Mouse (Mus musculus): ENCODE measurements around the gene Dock8. TPM values are rescaled to one million over a fixed set of nuclear protein-coding genes. Genes with fewer than 3 reads are reported as not detected.

Gene Dock8
- polyA plus RNA-seq, 1 experiment from 2014 or later = 9.0 TPM

GRCm38 (mm10) chr19:24985045-24985444, 14.3 kb upstream of the Dock8 start:
- Histone ChIP-seq H3K27me3 (ENCODE audit: insufficient read depth, low read length) (no peaks in the 10 kb centered on the region), H3K4me1 (replicated peaks; ENCODE audit: insufficient read depth, low read length) (no peaks in the 10 kb centered on the region), H3K9ac (ENCODE audit: low read depth, low read length) (no peak overlapping the region), H3K4me3 (replicated peaks; ENCODE audit: low read depth, low read length) (no peak overlapping the region), H3K36me3 (ENCODE audit: insufficient read depth, low read length) (no peaks in the 10 kb centered on the region), H3K9me3 (replicated peaks; ENCODE audit: low read length) (no peaks in the 10 kb centered on the region), H3K4me2 (ENCODE audit: low read length) (no peak overlapping the region), H3K27ac (no peak overlapping the region)
- no peak for ATAC-seq (replicated peaks; ENCODE audit: low FRiP score, low read depth)
- 91% methylated on average over 2 of the region's 2 CpGs for WGBS
- DNase-seq (ENCODE audit: low spot score) = no peak
- no peak for TF ChIP-seq CTCF (IDR thresholded peaks at IDR 0.05; ENCODE audit: low read depth)

DNA sequence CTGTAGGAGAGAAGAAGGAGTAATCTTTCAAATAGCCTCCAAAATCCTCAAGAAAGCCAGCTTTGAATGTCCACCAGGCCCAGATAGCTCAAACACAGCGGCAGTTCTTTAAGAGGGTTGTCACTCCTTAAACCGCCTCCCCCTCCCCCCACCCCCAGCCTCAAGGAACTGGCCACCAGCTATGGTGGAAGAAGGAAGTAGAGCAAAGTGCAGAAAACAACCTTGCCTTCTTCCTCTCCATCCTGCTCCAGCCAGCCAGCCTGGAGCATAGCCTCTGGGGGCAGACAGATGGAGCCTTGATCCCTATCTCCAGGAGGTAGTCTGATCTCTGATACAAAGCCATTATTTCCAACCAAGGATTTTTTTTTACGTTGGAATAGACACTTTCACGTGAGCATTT, 12.0 kb upstream of the Dock8 start:
- WGBS = 73% methylated on average over 4 of the region's 4 CpGs
- Histone ChIP-seq H3K4me1 (replicated peaks; ENCODE audit: insufficient read depth, low read length) (no peaks in the 10 kb centered on the region), H3K27me3 (ENCODE audit: insufficient read depth, low read length) (no peaks in the 10 kb centered on the region), H3K4me2 (ENCODE audit: low read length) (no peak overlapping the region), H3K9ac (ENCODE audit: low read depth, low read length) (no peak overlapping the region), H3K27ac (no peak overlapping the region), H3K4me3 (replicated peaks; ENCODE audit: low read depth, low read length) (no peak overlapping the region), H3K9me3 (replicated peaks; ENCODE audit: low read length) (no peaks in the 10 kb centered on the region), H3K36me3 (ENCODE audit: insufficient read depth, low read length) (no peaks in the 10 kb centered on the region)
- DNase-seq (ENCODE audit: low spot score) = no peak
- TF ChIP-seq CTCF (IDR thresholded peaks at IDR 0.05; ENCODE audit: low read depth) = no peak
- ATAC-seq (replicated peaks; ENCODE audit: low FRiP score, low read depth) = no peak

DNA sequence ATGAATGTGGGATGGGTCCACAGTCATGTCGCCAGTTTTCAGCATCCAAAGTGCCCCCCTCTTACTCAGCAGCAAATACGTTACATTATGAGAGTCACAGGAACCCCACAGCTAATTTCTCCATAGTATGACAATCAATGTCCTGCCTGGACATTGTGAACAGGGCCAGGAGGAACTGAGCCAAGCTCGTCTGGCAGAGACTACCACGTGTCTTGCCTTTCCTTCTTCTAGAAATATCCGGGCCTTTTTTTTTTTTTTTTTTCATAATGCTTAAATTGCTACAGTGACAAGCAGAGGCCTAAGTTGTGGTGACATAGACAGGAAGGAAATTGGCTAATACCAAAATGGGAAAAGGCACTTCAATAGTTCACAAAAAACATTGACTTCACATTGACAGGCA, 10.5 kb upstream of the Dock8 start:
- Histone ChIP-seq H3K27ac (no peak overlapping the region), H3K4me1 (replicated peaks; ENCODE audit: insufficient read depth, low read length) (no peaks in the 10 kb centered on the region), H3K27me3 (ENCODE audit: insufficient read depth, low read length) (no peaks in the 10 kb centered on the region), H3K4me3 (replicated peaks; ENCODE audit: low read depth, low read length) (no peak overlapping the region), H3K4me2 (ENCODE audit: low read length) (no peak overlapping the region), H3K9me3 (replicated peaks; ENCODE audit: low read length) (no peaks in the 10 kb centered on the region), H3K36me3 (ENCODE audit: insufficient read depth, low read length) (no peaks in the 10 kb centered on the region), H3K9ac (ENCODE audit: low read depth, low read length) (no peak overlapping the region)
- no peak for TF ChIP-seq CTCF (IDR thresholded peaks at IDR 0.05; ENCODE audit: low read depth)
- ATAC-seq (replicated peaks; ENCODE audit: low FRiP score, low read depth) = no peak
- no peak for DNase-seq (ENCODE audit: low spot score)
- WGBS = 82% methylated on average over 5 of the region's 5 CpGs

GRCm38 (mm10) chr19:24990138-24990822, 9.1 kb upstream of the Dock8 start:
- 71% methylated on average over 7 of the region's 7 CpGs for WGBS
- Histone ChIP-seq H3K4me1 (replicated peaks; ENCODE audit: insufficient read depth, low read length) (no peaks in the 10 kb centered on the region), H3K27me3 (ENCODE audit: insufficient read depth, low read length) (no peaks in the 10 kb centered on the region), H3K4me3 (replicated peaks; ENCODE audit: low read depth, low read length) (no peak overlapping the region), H3K27ac (no peak overlapping the region), H3K9me3 (replicated peaks; ENCODE audit: low read length) (no peaks in the 10 kb centered on the region), H3K36me3 (ENCODE audit: insufficient read depth, low read length) (no peaks in the 10 kb centered on the region), H3K4me2 (ENCODE audit: low read length) (no peak overlapping the region), H3K9ac (ENCODE audit: low read depth, low read length) (no peak overlapping the region)
- ATAC-seq (replicated peaks; ENCODE audit: low FRiP score, low read depth) = no peak
- DNase-seq (ENCODE audit: low spot score) = no peak
- no peak for TF ChIP-seq CTCF (IDR thresholded peaks at IDR 0.05; ENCODE audit: low read depth)

- DNase-seq (ENCODE audit: low spot score) (no peak), ATAC-seq (replicated peaks; ENCODE audit: low FRiP score, low read depth) (peak; percentile 59; the same call in 1 of the 2 replicates)
- Histone ChIP-seq H3K4me1 (replicated peaks; ENCODE audit: insufficient read depth, low read length) (no peaks in the 10 kb centered on the region), H3K9ac (ENCODE audit: low read depth, low read length) (no peak overlapping the region), H3K27me3 (ENCODE audit: insufficient read depth, low read length) (no peaks in the 10 kb centered on the region), H3K4me2 (ENCODE audit: low read length) (no peak overlapping the region), H3K27ac (no peak overlapping the region), H3K36me3 (ENCODE audit: insufficient read depth, low read length) (no peaks in the 10 kb centered on the region), H3K4me3 (replicated peaks; ENCODE audit: low read depth, low read length) (no peak overlapping the region), H3K9me3 (replicated peaks; ENCODE audit: low read length) (no peaks in the 10 kb centered on the region)
- TF ChIP-seq CTCF (IDR thresholded peaks at IDR 0.05; ENCODE audit: low read depth) = no peak
- 53% methylated on average over 6 of the region's 6 CpGs for WGBS
Measured at GRCm38 (mm10) chr19:24993526-24993925, 5.8 kb upstream of the Dock8 start.

DNA sequence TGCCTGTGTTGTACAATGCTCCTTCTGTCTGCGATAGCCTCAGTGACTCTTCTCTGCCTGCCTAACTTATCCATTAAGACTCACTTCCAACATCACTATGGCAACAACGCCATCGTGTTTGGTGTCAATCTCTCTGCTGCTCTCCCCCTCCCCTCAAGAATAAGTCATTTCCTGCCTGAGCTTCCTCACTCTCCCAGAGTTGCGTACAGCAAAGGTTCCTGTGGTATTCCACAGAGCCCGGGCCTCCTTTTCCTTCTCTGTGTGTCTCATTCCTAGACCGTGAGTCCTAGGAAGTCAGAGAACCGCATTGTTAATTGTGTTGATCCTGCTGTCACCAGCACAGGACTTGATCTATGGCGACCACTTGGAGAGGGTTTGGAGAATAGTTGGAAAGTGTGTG, 4.4 kb upstream of the Dock8 start:
- peak; percentile 50 for DNase-seq (ENCODE audit: low spot score)
- H3K4me1 ChIP-seq (replicated peaks; ENCODE audit: insufficient read depth, low read length) = no peaks in the 10 kb centered on the region
- no peak overlapping the region for H3K4me3 ChIP-seq (replicated peaks; ENCODE audit: low read depth, low read length)
- no peak for ATAC-seq (replicated peaks; ENCODE audit: low FRiP score, low read depth)
- no peak overlapping the region for H3K27ac ChIP-seq
- 25% methylated on average over 8 of the region's 8 CpGs for WGBS
- TF ChIP-seq CTCF (IDR thresholded peaks at IDR 0.05; ENCODE audit: low read depth) = no peak
- H3K9ac ChIP-seq (ENCODE audit: low read depth, low read length) = no peak overlapping the region
- no peaks in the 10 kb centered on the region for H3K9me3 ChIP-seq (replicated peaks; ENCODE audit: low read length)
- H3K4me2 ChIP-seq (ENCODE audit: low read length) = no peak overlapping the region
- H3K27me3 ChIP-seq (ENCODE audit: insufficient read depth, low read length) = no peaks in the 10 kb centered on the region
- H3K36me3 ChIP-seq (ENCODE audit: insufficient read depth, low read length) = no peaks in the 10 kb centered on the region

Measured in kidney, postnatal 0 days (tissue).